In the genomic region with DNA sequence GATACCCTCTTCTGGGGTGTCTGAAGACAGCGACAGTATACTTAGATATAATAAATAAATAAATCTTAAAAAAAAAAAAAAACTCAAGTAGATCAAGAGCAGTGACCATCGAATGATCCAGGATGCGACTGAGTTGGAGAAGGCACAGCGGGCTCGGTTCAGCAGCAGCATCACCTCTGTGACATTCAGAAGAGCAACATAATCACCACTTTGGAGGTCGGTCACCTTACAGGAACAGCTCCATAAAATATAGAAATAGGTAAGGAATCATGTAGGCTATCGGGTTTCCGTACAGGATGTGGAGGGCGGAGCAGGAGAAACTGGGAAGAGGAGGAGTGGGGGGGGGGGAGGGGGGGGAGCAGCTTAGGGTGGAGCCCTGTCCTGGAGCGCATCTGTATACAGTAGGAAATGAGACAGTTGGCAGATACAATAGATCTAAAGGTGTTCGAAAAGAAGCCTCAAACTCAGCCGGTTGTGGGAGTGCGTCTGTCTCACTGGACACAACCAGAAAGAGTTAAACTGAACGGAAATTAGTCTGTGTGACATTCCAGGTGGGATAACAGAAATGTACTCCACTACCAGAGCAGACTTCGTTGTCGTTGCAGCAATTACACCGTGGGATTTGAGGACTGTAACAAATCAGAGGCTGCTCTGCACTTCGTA, we compare ENCODE assay signal across 13 mouse cellular contexts. TPM values are rescaled to one million over a fixed set of nuclear protein-coding genes. Genes with fewer than 3 reads are reported as not detected.
A peak's percentile ranks its signal among the peaks of the same experiment; 100 is the strongest.
DNase-seq lines count a peak whose midpoint lies in the region; ATAC-seq and TF ChIP-seq lines count a peak whose summit lies in the region.
"Had no signal": no experiment of that assay in that cellular context is flagged by ENCODE, and none has a peak within 500 bp of the region (broad histone marks: within the 10 kb centered on the region; RNA-seq: fewer than 3 reads in every experiment).

No protein-coding gene starts in this region.

- WGBS in hindbrain, embryonic 16.5 days = 63% methylated on average over 18 of the region's 18 CpGs
- 60% methylated on average over 18 of the region's 18 CpGs for WGBS in hindbrain, embryonic 12.5 days
- WGBS in limb, embryonic 12.5 days = 42% methylated on average over 18 of the region's 18 CpGs
- 68% methylated on average over 17 of the region's 18 CpGs for WGBS in forebrain, embryonic 15.5 days

- peak; percentile 67 for DNase-seq in ZHBTc4 (ENCODE audit: low read depth, low spot score)
- DNase-seq in right cerebral cortex, adult 18-20 months = no peak
- DNase-seq: cerebellum, postnatal 25 days; left cerebral cortex, postnatal 4 days; retina, postnatal 1 day had no signal

- no peaks in the 10 kb centered on the region for H3K36me3 ChIP-seq in hindbrain, embryonic 16.5 days (ENCODE audit: control insufficient read depth, insufficient read depth, low read length)
- no peaks in the 10 kb centered on the region for H3K36me3 ChIP-seq in hindbrain, embryonic 12.5 days
- no peaks in the 10 kb centered on the region for H3K36me3 ChIP-seq in E14TG2a.4 (ENCODE audit: insufficient read depth, low read length)
- H3K36me3 ChIP-seq in limb, embryonic 12.5 days = no peaks in the 10 kb centered on the region
- H3K36me3 ChIP-seq in forebrain, embryonic 15.5 days = no peaks in the 10 kb centered on the region
- H3K36me3 ChIP-seq: midbrain, embryonic 10.5 days had no signal

- H3K27me3 ChIP-seq in hindbrain, embryonic 16.5 days (replicated peaks; ENCODE audit: control insufficient read depth, insufficient read depth, low read length) = no peaks in the 10 kb centered on the region
- H3K27me3 ChIP-seq in hindbrain, embryonic 12.5 days = no peaks in the 10 kb centered on the region
- peaks cover 26% of the 10 kb centered on the region for H3K27me3 ChIP-seq in E14TG2a.4 (ENCODE audit: insufficient read depth, low read length)
- H3K27me3 ChIP-seq in limb, embryonic 12.5 days = no peaks in the 10 kb centered on the region
- H3K27me3 ChIP-seq in forebrain, embryonic 15.5 days = no peaks in the 10 kb centered on the region

- ATAC-seq in hindbrain, embryonic 16.5 days = no peak
- no peak for ATAC-seq in hindbrain, embryonic 12.5 days (ENCODE audit: low FRiP score)
- no peak for ATAC-seq in limb, embryonic 12.5 days (ENCODE audit: insufficient number of reproducible peaks, insufficient read depth, low FRiP score, low TSS enrichment, low read depth)
- ATAC-seq in forebrain, embryonic 15.5 days (replicated peaks) = no peak
- ATAC-seq: activated CD4-positive, CD25-positive, alpha-beta regulatory T cell, adult 4 months had no signal

- H3K4me2 ChIP-seq in hindbrain, embryonic 16.5 days (ENCODE audit: low read length) = peak overlapping the region; percentile 15; the same call in 1 of the 2 replicates
- no peak overlapping the region for H3K4me2 ChIP-seq in hindbrain, embryonic 12.5 days (replicated peaks)
- peak overlapping the region; percentile 44 for H3K4me2 ChIP-seq in limb, embryonic 12.5 days
- H3K4me2 ChIP-seq in forebrain, embryonic 15.5 days (replicated peaks) = no peak overlapping the region
- H3K4me2 ChIP-seq: hindbrain, embryonic 14.5 days had no signal

- no peak overlapping the region for H3K9ac ChIP-seq in hindbrain, embryonic 16.5 days (ENCODE audit: low read depth, low read length)
- H3K9ac ChIP-seq in hindbrain, embryonic 12.5 days = no peak overlapping the region
- H3K9ac ChIP-seq in limb, embryonic 12.5 days (replicated peaks) = no peak overlapping the region
- H3K9ac ChIP-seq in forebrain, embryonic 15.5 days (replicated peaks) = no peak overlapping the region
- H3K9ac ChIP-seq: hindbrain, embryonic 14.5 days had no signal

- H3K4me1 ChIP-seq in hindbrain, embryonic 16.5 days (ENCODE audit: control insufficient read depth, insufficient read depth, low read depth, low read length) = no peaks in the 10 kb centered on the region; the same call in 1 of the 2 replicates
- peaks cover 6% of the 10 kb centered on the region; the same call in 1 of the 2 replicates for H3K4me1 ChIP-seq in hindbrain, embryonic 12.5 days
- peaks cover 37% of the 10 kb centered on the region for H3K4me1 ChIP-seq in E14TG2a.4 (replicated peaks; ENCODE audit: low read depth, low read length)
- H3K4me1 ChIP-seq in limb, embryonic 12.5 days (replicated peaks) = peaks cover 14% of the 10 kb centered on the region
- peaks cover 7% of the 10 kb centered on the region for H3K4me1 ChIP-seq in forebrain, embryonic 15.5 days

- H3K9me3 ChIP-seq in hindbrain, embryonic 16.5 days (ENCODE audit: control insufficient read depth, low read length) = no peaks in the 10 kb centered on the region
- no peaks in the 10 kb centered on the region for H3K9me3 ChIP-seq in hindbrain, embryonic 12.5 days (replicated peaks)
- no peaks in the 10 kb centered on the region for H3K9me3 ChIP-seq in E14TG2a.4 (ENCODE audit: low read length)
- no peaks in the 10 kb centered on the region for H3K9me3 ChIP-seq in limb, embryonic 12.5 days
- H3K9me3 ChIP-seq in forebrain, embryonic 15.5 days = no peaks in the 10 kb centered on the region
- H3K9me3 ChIP-seq: midbrain, embryonic 10.5 days had no signal

- TF ChIP-seq CTCF in E14TG2a.4 (conservative IDR thresholded peaks at IDR 0.05; ENCODE audit: low read length) = no peak

- no peak overlapping the region for H3K4me3 ChIP-seq in hindbrain, embryonic 16.5 days (ENCODE audit: low read length)
- no peak overlapping the region for H3K4me3 ChIP-seq in hindbrain, embryonic 12.5 days
- H3K4me3 ChIP-seq in E14TG2a.4 (replicated peaks; ENCODE audit: low read length) = 0 out of 2 replicates have a peak overlapping the region, but pooled peaks have one; percentile 35
- H3K4me3 ChIP-seq in limb, embryonic 12.5 days (replicated peaks) = 0 out of 2 replicates have a peak overlapping the region, but pooled peaks have one; percentile 12
- no peak overlapping the region for H3K4me3 ChIP-seq in forebrain, embryonic 15.5 days
- H3K4me3 ChIP-seq: midbrain, embryonic 10.5 days had no signal

- H3K27ac ChIP-seq in hindbrain, embryonic 16.5 days (ENCODE audit: low read depth, low read length) = no peak overlapping the region
- no peak overlapping the region for H3K27ac ChIP-seq in hindbrain, embryonic 12.5 days
- H3K27ac ChIP-seq in limb, embryonic 12.5 days = no peak overlapping the region
- H3K27ac ChIP-seq in forebrain, embryonic 15.5 days (replicated peaks) = no peak overlapping the region
- H3K27ac ChIP-seq: hindbrain, embryonic 14.5 days; midbrain, embryonic 10.5 days had no signal

RNA-seq across cellular contexts. Expression of a gene that starts 16.7 kb away (rescaled TPM):
- polyA plus RNA-seq in hindbrain, embryonic 16.5 days (2015; fragmentation: Nextera tagmentation; extraction: Ambion mirVana) = 111 and 128 TPM in 2 replicates
- 231 and 248 TPM in 2 replicates for polyA plus RNA-seq in hindbrain, embryonic 12.5 days (2016; fragmentation: Nextera tagmentation; extraction: Ambion mirVana)
- polyA plus RNA-seq in limb, embryonic 12.5 days (2016; fragmentation: Nextera tagmentation; extraction: Ambion mirVana) = 231 and 234 TPM in 2 replicates
- polyA plus RNA-seq in forebrain, embryonic 15.5 days (2015; fragmentation: Nextera tagmentation; extraction: Ambion mirVana) = 201 and 205 TPM in 2 replicates

Comparison
In these comparisons a context has a peak if more than half of its experiments do, and no peak if none do; other contexts are left out.
1. H3K4me2 ChIP-seq: peak in hindbrain, embryonic 16.5 days (single experiment) and limb, embryonic 12.5 days (single experiment); none in hindbrain, embryonic 12.5 days (single experiment) and forebrain, embryonic 15.5 days (single experiment).
2. H3K4me3 ChIP-seq: peak in E14TG2a.4 (single experiment) and limb, embryonic 12.5 days (single experiment); none in hindbrain, embryonic 16.5 days (single experiment), hindbrain, embryonic 12.5 days (single experiment) and forebrain, embryonic 15.5 days (single experiment).